19 mouse cellular contexts compared by ENCODE assay signal in the genomic region with DNA sequence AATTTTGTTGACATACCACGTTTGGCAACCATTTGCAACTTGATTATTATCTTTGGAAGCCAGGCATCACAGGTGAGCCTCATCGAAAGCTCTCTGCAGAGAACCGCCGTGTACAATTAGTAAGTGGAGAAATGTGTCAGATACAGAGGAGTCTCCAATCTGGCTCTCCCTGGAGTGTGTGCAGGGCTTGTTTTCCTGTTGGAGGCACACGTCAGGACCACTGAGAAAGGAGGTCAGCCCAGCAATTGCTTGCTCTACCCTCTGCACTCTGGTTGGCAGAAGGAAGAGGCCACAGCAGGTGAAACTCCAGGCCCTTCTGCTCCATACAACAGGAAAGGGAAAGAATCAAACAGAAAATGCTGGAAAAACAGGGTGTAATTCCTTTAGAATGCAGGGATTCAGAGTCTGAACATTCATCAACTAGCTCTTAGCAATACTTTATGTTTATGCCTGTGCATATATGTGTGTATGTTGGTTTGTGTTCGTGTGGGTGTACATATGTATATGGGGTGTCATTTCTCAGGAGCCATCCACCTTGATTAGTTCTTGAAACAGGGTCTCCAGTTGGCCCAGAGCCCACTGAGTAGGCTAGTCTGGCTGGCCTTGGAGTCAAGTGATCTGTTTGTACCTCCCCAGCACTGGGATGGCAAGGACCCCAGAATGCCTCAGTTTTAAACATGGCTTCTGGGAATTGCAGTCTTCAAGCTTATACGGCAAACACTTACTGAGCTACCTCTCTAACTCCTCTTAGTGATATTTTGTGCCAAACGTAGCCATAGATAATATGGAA.
A peak's percentile ranks its signal among the peaks of the same experiment; 100 is the strongest.
DNase-seq lines count a peak whose midpoint lies in the region; ATAC-seq lines count a peak whose summit lies in the region.
"Had no signal": no experiment of that assay in that cellular context is flagged by ENCODE, and none has a peak within 500 bp of the region (broad histone marks: within the 10 kb centered on the region; RNA-seq: fewer than 3 reads in every experiment).

No protein-coding gene starts in this region.

- no peak overlapping the region for H3K4me3 ChIP-seq in hindbrain, embryonic 15.5 days
- no peak overlapping the region for H3K4me3 ChIP-seq in hindbrain, embryonic 14.5 days (replicated peaks; ENCODE audit: low read length)
- H3K4me3 ChIP-seq: embryonic facial prominence, embryonic 10.5 days; erythroblast, embryonic 14.5 days; forebrain, embryonic 15.5 days; heart, adult 2 months; heart, embryonic 15.5 days had no signal

- H3K9me3 ChIP-seq in hindbrain, embryonic 15.5 days: no peaks in the 10 kb centered on the region
- no peaks in the 10 kb centered on the region for H3K9me3 ChIP-seq in hindbrain, embryonic 14.5 days (ENCODE audit: control insufficient read depth, low read length)
- H3K9me3 ChIP-seq: embryonic facial prominence, embryonic 10.5 days; forebrain, embryonic 15.5 days; heart, embryonic 15.5 days had no signal

- no peaks in the 10 kb centered on the region for H3K27me3 ChIP-seq in hindbrain, embryonic 15.5 days
- H3K27me3 ChIP-seq in hindbrain, embryonic 14.5 days (ENCODE audit: control insufficient read depth, insufficient read depth, low read length): no peaks in the 10 kb centered on the region
- H3K27me3 ChIP-seq: forebrain, embryonic 15.5 days; heart, embryonic 15.5 days had no signal

- no peaks in the 10 kb centered on the region for H3K36me3 ChIP-seq in hindbrain, embryonic 15.5 days
- H3K36me3 ChIP-seq in hindbrain, embryonic 14.5 days (replicated peaks; ENCODE audit: control insufficient read depth, insufficient read depth): no peaks in the 10 kb centered on the region
- H3K36me3 ChIP-seq: embryonic facial prominence, embryonic 10.5 days; forebrain, embryonic 15.5 days; heart, embryonic 15.5 days had no signal

- no peak overlapping the region for H3K9ac ChIP-seq in hindbrain, embryonic 15.5 days
- no peak overlapping the region for H3K9ac ChIP-seq in hindbrain, embryonic 14.5 days
- H3K9ac ChIP-seq: forebrain, embryonic 15.5 days; heart, embryonic 15.5 days had no signal

- no peak for ATAC-seq in hindbrain, embryonic 15.5 days (ENCODE audit: low FRiP score, low read depth)
- no peak for ATAC-seq in hindbrain, embryonic 14.5 days (ENCODE audit: low FRiP score)
- ATAC-seq: forebrain, embryonic 15.5 days; hindbrain, embryonic 16.5 days had no signal

- H3K27ac ChIP-seq in hindbrain, embryonic 15.5 days (replicated peaks): 0 out of 2 replicates have a peak overlapping the region, but pooled peaks have one; percentile 25
- no peak overlapping the region for H3K27ac ChIP-seq in hindbrain, embryonic 14.5 days
- H3K27ac ChIP-seq: embryonic facial prominence, embryonic 10.5 days; forebrain, embryonic 15.5 days; heart, adult 2 months; heart, embryonic 15.5 days had no signal

- peaks cover 17% of the 10 kb centered on the region for H3K4me1 ChIP-seq in hindbrain, embryonic 15.5 days (replicated peaks)
- peaks cover 15% of the 10 kb centered on the region; the same call in 1 of the 2 replicates for H3K4me1 ChIP-seq in hindbrain, embryonic 14.5 days (replicated peaks; ENCODE audit: control insufficient read depth, insufficient read depth, low read length)
- H3K4me1 ChIP-seq: forebrain, embryonic 15.5 days had no signal

- DNase-seq in hindbrain, embryonic 14.5 days (ENCODE audit: low spot score): no peak
- peak; percentile 77 for DNase-seq in cerebellum, adult 11 months
- peak; percentile 71 for DNase-seq in cerebellum, adult 8-10 months
- DNase-seq in cerebellum, postnatal 14 days: peak; percentile 87 to 91
- DNase-seq in adipocyte (ENCODE audit: low spot score): no peak
- DNase-seq in gastrocnemius, adult 8-10 months (ENCODE audit: low spot score in 2 of 2): no peak
- DNase-seq in layer of hippocampus, adult 9-10 months (ENCODE audit: low spot score): no peak
- DNase-seq: adrenal gland, postnatal 14 days; gastrocnemius, postnatal 14 days; heart, adult 2 months; heart, postnatal 14 days; kidney, adult 18-20 months had no signal

- no peak overlapping the region for H3K4me2 ChIP-seq in hindbrain, embryonic 15.5 days
- H3K4me2 ChIP-seq in hindbrain, embryonic 14.5 days (replicated peaks): no peak overlapping the region
- H3K4me2 ChIP-seq: forebrain, embryonic 15.5 days; heart, embryonic 11.5 days; heart, embryonic 15.5 days had no signal

- WGBS in hindbrain, embryonic 15.5 days: 70% methylated on average over 8 of the region's 8 CpGs
- WGBS in hindbrain, embryonic 14.5 days: 67% methylated on average over 8 of the region's 8 CpGs

Comparison
In these comparisons a context has a peak if more than half of its experiments do, and no peak if none do; other contexts are left out.
1. DNase-seq: peak in cerebellum, adult 11 months (single experiment), cerebellum, adult 8-10 months (single experiment) and cerebellum, postnatal 14 days (2 of 2); none in hindbrain, embryonic 14.5 days (single experiment), adipocyte (single experiment), gastrocnemius, adult 8-10 months (0 of 2) and layer of hippocampus, adult 9-10 months (single experiment).